Mouse (Mus musculus): Measurements from ENCODE around the gene Rtraf.

Rtraf gene

GRCm38 (mm10) chr14:19796541-19797304, 26.9 kb downstream of the Rtraf start:
- DNase-seq = no peak

- DNase-seq = no peak
These were observed 28.7 kb downstream of the Rtraf start for GRCm38 (mm10) chr14:19794881-19795280.

DNA sequence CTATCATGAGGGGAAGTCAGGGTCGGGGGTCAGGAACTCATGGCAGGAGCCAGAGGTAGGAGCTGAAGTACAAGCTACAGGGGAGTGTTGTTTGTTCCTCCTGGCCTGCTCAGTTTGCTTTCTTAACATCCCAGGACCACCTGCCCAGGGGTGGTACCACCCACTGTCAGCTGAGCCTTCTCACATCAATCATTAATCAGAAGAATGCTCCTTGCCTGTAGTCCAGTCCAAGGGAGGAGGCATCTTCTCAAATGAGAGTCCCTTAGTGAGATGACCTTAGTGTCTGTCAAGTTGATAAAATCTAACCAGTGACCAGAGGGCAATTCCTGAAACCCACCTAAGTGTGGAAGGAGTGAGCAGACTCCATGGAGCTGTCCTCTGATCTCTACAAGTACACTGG, 35.2 kb downstream of the Rtraf start:
- DNase-seq = no peak

- no peak for DNase-seq
These were observed 37.6 kb downstream of the Rtraf start for GRCm38 (mm10) chr14:19785797-19786588.

DNA sequence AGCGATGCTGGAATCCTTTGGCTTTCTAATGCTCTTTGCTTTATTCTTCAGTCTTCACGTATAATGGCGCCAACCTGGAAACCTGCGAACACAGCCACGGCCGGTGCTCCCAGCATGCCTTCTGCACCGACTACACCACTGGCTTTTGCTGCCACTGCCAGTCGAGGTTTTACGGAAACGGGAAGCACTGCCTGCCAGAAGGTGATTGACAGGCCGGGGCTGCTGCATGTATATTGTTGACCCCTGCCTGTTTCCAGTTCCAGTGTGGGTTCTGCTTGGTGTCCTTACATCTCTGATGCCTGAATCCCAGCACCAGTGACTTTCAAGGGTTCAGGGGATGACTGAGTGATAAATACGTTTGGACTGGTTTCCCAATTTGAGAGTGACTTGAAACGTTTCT, 45.7 kb downstream of the Rtraf start:
- DNase-seq = no peak

DNA sequence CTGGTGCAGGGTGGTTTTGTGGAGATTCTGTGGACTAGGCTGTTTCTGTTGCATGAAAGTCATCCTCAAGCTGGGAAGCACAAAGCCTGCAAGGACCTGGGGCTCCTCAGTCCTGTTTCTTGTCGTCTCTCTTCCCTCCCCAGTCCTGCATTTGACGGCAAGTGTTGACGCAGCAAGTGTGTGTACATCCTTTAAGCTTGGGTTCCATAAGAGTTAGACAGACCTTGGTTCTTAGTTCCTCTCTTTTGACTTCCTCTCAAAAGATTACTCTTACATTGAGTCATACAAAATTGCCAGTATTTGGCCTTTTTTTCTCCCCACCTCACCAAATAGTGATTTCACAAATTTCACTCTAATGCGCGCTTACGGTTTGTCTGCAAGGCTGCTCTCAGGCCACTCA, 46.3 kb downstream of the Rtraf start:
- no peak for DNase-seq

- DNase-seq = peak in 1 of 2 experiments; percentile 19
These were observed 46.7 kb downstream of the Rtraf start for GRCm38 (mm10) chr14:19776890-19777289.

DNA sequence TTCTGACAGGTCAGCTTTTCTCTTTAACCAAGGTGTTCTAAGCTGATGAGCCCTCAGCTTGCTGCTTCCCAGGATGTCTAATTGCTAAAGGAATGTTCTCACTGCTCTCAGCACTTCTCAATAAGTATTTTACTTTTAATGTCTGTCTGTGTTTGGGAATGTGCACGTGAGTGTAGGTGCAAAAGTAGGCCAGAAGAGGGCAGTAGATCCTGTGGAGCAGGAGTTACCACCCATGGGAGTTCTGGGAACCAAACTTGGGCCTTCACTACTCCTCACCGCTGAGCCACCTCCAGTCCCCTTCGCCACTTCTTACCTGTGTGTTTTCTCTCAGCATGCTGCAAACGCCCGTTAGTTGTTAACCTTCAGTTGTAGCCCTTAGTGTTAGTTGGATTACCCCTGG, 47.4 kb downstream of the Rtraf start:
- no peak for DNase-seq

DNA sequence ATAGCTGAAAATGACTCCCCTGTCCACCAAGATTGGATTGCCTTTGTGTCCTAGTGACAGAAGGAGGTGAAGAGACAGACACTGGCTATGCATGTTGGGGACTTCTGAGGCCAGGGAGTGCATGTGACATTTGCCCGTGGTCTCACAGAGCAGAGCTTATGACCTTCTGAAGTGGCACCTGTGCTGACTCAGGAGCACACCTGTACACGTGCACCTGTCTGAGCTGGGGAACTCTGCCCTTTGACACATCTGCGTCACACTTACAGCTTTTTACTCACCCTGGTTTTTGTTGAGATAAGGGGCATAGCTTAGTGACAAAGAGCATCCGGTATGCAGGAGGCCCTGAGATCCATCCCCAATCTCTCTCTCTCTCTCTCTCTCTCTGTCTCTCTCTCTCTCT, 48.1 kb downstream of the Rtraf start:
- DNase-seq = no peak

GRCm38 (mm10) chr14:19774036-19774628, 49.5 kb downstream of the Rtraf start:
- DNase-seq = no peak

GRCm38 (mm10) chr14:19771173-19771572, 52.5 kb downstream of the Rtraf start:
- DNase-seq = no peak

DNA sequence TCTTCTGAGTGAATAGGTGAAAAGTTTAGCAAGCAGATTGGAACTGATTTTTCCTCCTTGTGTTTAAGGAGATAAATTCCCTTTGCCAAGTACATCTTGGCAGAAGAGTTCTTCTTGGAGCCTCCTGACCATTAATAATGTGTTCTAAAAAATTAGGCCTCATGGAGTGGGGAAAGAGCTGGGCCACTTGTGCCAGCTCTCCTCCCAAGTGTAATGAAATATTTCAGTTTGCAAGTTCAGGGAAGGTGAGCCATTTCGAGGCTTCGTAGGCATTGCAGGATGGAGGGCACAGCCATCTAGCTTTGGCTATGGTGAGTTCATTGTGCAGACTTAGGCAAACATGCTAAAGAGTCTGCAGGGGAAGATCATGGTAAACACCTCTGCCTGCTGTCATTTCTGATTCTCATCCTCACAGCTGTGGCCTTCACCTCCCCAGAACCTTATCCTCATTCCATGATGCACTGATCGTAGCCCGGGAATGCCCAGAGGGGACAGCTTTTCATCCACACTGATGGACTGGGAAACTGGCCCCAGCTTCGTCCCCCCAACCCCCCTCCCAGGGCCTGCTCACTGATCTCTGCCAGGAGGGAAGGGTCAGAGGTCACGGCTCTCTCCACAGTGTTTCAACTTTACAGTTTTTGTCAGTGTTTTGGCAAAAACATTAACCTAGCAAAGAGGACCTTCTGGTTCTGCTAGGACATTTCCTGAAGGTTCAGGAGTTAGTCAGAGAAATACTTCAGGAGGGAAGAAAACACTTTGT, 54.0 kb downstream of the Rtraf start:
- no peak for DNase-seq

DNA sequence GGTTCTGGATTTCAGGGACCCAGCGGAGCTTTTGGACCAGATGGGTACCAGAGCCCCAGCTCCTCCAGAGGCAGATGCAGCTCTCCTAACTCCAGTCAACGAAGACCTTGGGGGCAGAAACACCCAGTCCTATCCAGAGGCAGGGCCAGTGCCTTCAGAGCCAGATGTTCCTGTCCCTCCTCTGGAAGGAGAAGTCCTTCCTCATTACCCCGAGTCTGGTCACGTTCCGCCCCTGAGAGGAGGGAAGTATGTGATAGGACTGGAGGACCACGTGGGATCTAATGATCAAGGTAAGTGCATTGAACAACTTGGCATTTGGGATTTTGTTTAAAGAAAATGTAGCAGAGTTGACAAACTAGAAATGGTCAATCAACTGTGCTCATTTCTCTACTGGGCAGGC, 55.0 kb downstream of the Rtraf start:
- DNase-seq = no peak

DNA sequence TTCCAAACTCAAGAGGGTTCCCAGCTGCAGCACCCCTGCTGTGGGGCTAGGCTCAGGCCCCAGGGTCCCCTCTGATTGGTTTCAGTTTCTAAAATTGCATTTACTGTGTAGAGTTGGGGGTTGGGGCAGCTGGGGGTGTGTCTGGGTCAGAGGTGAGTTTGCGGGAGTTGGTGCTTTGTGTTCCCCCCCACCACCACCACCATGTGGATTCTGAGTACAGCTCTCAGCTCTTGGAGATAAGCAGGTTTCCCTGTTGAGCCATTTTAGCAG, 57.3 kb downstream of the Rtraf start:
- no peak for DNase-seq

- DNase-seq = no peak
These were observed 57.9 kb downstream of the Rtraf start for GRCm38 (mm10) chr14:19765539-19766379.

DNA sequence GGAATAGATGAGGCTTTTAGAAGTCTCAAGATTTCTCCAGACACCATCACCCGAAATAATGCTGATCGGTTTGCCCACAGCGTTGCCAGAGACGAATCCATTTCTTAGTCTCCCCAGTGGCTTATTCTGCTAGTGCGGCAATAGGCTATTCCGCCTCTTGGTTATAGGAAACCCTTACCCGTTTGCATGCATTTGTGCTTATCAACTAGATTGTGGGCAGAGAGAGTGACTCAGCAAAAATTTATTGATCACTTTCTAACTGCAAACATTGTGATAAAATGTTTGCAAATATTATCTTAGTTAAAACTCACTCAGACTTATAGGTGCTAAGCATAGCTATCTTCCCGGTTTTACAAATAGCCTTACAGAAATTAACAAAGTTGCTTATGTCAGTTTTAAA, 59.3 kb downstream of the Rtraf start:
- DNase-seq = no peak

DNA sequence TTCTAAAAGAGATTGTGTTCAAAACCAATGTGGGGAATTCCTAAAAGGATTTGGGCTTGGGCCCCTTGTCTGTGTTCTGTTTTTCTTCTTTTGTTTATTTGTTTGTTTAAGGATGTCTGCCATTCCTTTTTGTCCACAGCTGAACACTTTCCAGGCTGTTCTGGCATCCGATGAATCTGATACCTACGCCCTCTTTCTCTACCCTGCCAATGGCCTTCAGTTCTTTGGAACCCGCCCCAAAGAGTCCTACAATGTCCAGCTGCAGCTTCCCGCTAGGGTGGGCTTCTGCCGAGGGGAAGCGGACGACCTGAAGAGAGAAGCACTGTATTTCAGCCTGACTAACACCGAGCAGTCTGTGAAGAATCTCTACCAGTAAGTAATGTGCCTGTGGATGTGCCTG, 60.1 kb downstream of the Rtraf start:
- no peak for DNase-seq

- no peak for DNase-seq
These were observed 61.6 kb downstream of the Rtraf start for GRCm38 (mm10) chr14:19762014-19762413.
